Mouse (Mus musculus): ENCODE data around the gene En1. TPM values are rescaled to one million over a fixed set of nuclear protein-coding genes. Genes with fewer than 3 reads are reported as not detected.

The En1 gene
- not detected in 2 replicates for polyA plus RNA-seq (2015; fragmentation: Nextera tagmentation; extraction: Ambion mirVana)

DNA sequence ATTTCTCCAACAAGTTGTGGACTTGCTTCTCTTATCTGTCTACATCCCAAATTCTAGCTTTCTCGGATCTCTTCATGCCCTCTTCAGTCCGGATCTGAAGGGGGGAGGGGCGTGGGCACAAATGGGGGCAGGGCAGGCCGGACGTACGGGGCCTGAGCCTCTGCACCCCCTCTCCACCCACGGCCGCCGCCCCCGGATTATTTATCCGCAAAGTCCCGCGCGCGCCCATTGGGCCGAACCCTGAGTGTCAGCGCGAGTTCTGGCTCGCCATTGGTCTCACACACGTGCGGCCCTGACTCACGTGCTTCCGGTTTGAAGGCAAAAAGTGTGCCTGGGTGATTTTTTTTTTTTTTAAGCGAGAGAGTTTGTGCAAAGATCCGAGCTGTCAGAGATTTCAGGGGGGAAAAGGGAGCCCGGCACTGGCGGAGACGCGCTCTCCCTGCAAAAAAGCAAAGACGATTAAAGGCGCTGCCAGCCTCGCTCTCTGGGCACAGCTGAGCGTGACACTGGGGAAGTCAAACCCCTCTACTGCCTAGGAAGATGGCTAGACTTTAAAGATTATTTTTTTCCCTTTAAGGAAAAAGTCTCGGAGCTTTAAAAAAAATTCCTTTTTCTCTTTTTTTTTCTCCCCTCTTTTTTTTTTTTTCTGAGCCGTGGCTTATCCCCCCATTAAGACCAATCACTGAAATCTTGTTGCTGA, at the start of gene En1:
En1 (plus strand) TSS at position 388 of the 700 bp plus-strand sequence.
- peak within 1 kb of the TSS; percentile 36 for H3K4me3 ChIP-seq (replicated peaks)
- no peak within 1 kb of the TSS for H3K27ac ChIP-seq
- DNase-seq: no peak
- ATAC-seq (ENCODE audit: low read depth): no peak
- no peak within 1 kb of the TSS for H3K9ac ChIP-seq
- H3K4me1 ChIP-seq (replicated peaks): peaks cover 7% of the 10 kb centered on the region; the same call in 1 of the 2 replicates
- peak within 1 kb of the TSS; percentile 57 for H3K4me2 ChIP-seq
- no peaks in the 10 kb centered on the region for H3K9me3 ChIP-seq (replicated peaks)
- peaks cover 100% of the 10 kb centered on the region for H3K27me3 ChIP-seq
- no peaks in the 10 kb centered on the region for H3K36me3 ChIP-seq
- 1% methylated on average over 35 of the region's 35 CpGs for WGBS (ENCODE audit: insufficient replicate concordance)

DNA sequence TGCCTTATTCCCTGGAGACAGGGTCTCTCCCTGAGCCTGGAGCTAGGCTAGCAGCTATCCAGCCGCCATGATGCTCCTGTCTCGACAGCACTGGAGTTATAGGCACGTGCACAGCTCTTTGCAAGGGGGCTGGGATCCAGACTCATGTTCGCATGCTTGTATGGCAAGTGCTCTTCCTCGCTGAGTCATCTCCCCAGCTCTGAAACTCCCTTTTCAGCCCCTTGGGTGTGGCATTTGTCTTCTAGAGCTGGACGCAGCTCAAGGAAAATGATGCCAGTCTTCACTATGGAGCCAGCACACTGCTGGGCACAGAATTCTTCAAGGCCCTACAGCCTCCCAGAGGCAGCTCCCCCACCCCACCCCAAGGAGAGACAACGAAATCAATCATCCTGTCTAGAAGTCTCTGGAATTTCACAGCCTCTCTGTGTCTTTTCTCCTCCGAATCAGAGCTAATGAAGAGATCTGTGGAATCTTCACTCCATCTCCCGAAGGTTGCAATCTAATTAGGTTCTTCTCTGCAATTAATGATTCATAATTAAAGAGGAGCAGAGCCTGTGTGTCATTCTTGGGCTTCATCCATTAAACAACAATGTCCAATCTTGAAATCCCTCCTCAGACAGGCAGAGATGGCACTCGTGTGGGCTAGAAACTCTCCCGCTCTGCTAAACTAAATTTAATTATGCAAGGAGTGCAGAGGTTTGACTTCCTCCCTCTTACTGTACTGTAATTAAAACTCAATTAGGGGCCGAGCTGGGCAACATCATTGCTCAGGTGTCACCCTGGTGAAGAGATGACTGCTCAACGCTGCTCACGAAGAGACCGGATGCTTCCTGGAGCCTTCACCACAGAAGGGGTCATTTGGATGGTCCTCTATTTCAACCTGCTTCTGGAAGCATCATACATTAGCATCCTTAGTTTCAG, 45.0 kb upstream of the En1 start:
- Histone ChIP-seq H3K9me3 (replicated peaks) (no peaks in the 10 kb centered on the region), H3K27me3 (no peaks in the 10 kb centered on the region), H3K4me3 (replicated peaks) (no peak overlapping the region), H3K4me1 (replicated peaks) (no peaks in the 10 kb centered on the region), H3K27ac (no peak overlapping the region), H3K4me2 (no peak overlapping the region), H3K9ac (no peak overlapping the region), H3K36me3 (no peaks in the 10 kb centered on the region)
- 65% methylated on average over 15 of the region's 15 CpGs for WGBS (ENCODE audit: insufficient replicate concordance)
- ATAC-seq (ENCODE audit: low read depth) (no peak), DNase-seq (no peak)

DNA sequence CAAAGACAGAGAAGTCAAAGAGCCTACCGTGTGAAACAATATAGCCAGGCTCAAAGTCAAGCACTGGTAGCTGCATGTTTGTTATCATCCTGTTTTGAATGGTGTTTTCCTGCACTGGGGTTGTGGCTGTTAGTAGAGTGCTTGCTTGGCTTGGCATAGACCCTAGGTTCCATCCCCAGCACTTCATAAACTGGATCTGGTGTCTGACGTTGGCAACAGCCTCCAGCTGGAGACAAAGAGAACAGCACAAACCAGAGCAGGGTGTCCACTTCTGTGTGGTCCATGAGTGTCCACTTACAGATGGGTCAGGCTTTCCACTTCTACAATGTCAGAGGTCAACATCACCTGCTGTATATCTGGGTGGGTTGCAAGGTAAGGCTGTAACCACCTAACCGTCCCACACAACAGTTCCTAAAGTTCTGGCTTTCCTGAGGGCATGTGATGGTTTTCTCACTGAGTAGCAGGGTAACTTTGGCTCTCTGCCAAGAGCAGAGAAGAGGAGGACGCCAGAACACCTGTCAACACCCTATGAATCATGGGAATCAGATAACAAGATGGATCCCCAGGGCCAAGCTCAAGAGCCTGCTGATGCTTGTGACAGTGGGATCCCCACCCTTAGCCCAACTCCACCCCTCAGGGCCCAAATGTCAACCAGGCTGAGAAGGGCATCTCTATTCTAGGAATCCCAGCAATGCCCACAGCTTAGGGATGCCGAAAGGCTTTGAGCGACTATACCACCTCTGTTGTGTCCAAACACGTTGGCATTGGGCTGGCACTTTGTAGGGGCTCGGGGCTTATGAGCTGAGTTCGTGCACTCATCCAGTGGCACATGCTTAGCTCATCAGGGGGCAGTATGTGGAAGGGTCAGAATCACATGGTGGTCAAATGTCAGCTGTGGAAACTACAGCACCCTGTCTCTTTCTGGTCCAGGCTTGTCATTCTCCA, 43.6 kb upstream of the En1 start:
- Histone ChIP-seq H3K4me3 (replicated peaks) (no peak overlapping the region), H3K36me3 (no peaks in the 10 kb centered on the region), H3K9ac (no peak overlapping the region), H3K4me1 (replicated peaks) (no peaks in the 10 kb centered on the region), H3K27ac (no peak overlapping the region), H3K27me3 (no peaks in the 10 kb centered on the region), H3K4me2 (no peak overlapping the region), H3K9me3 (replicated peaks) (no peaks in the 10 kb centered on the region)
- no peak for DNase-seq
- 56% methylated on average over 9 of the region's 9 CpGs for WGBS (ENCODE audit: insufficient replicate concordance)
- no peak for ATAC-seq (ENCODE audit: low read depth)

DNA sequence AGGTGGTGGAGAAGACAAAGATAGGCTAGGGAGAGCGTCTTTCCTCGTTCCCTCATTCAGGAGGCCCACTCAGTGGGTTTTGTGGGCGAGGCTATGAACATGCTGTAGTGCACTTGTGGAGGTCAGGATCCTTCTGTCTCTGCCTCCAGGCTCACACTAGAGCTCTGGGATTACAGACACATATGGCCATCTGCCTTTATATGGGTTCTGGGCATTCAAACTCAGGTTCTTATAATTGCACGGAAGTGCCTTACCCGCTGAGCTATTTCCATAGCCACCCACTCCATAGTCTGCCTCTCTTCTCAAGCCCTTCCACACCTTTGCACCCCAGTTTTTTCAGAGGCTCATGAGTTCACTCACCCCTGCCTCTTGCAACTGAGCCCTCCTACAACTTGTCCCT, 42.3 kb upstream of the En1 start:
- no peak overlapping the region for H3K27ac ChIP-seq
- 72% methylated on average over 5 of the region's 5 CpGs for WGBS (ENCODE audit: insufficient replicate concordance)

DNA sequence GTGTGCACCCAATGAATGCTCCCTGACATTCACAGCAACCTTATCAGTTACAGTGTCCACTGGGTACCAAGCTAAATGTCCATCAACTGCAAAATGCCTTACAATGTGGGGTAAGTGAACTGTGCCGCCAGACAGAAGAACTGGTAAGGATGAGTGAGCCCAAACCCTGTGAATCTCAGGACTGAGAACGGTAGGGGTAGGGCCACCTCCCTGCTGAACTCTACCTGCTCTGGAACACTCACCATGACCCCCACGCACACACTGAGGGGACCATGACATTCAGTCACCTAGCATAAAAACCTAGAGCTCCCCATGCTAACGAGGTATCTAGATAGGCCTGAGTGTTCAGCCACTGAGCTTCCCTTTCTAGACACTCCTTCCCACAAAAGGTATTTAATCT, 20.9 kb upstream of the En1 start:
- Histone ChIP-seq H3K9ac (no peak overlapping the region), H3K9me3 (replicated peaks) (no peaks in the 10 kb centered on the region), H3K36me3 (no peaks in the 10 kb centered on the region), H3K4me3 (replicated peaks) (no peak overlapping the region), H3K4me1 (replicated peaks) (no peaks in the 10 kb centered on the region), H3K27ac (no peak overlapping the region), H3K4me2 (no peak overlapping the region), H3K27me3 (peaks cover 11% of the 10 kb centered on the region; the same call in 1 of the 2 replicates)
- 41% methylated on average over 4 of the region's 4 CpGs for WGBS (ENCODE audit: insufficient replicate concordance)
- DNase-seq: no peak
- ATAC-seq (ENCODE audit: low read depth): no peak

More for the DNA sequence above, 42.3 kb upstream of the En1 start:
- Histone ChIP-seq H3K9ac (no peak overlapping the region), H3K9me3 (replicated peaks) (no peaks in the 10 kb centered on the region), H3K36me3 (no peaks in the 10 kb centered on the region), H3K4me1 (replicated peaks) (no peaks in the 10 kb centered on the region), H3K4me3 (replicated peaks) (no peak overlapping the region), H3K27me3 (no peaks in the 10 kb centered on the region), H3K4me2 (no peak overlapping the region)
- DNase-seq (no peak), ATAC-seq (ENCODE audit: low read depth) (no peak)

DNA sequence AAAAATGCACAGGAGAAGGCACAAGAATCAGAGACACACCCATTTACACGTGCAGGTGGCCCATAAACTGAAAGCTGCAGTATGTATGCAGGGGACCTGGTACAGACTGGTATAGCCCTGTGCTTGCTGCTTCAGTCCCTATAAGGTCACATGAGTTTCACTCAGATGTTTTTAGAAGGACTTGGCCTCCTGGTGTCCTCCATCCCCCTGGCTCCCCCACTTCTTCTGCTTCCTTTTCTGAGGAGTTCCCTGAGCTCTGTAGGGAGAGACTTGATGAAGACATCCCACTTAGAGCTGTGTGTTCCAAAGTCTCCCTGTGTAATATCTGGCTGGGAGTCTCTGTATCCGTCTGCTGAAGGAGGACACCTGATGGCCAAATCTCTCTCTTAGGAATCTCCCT, 16.7 kb upstream of the En1 start:
- H3K4me1 ChIP-seq (replicated peaks): no peaks in the 10 kb centered on the region
- no peak overlapping the region for H3K4me3 ChIP-seq (replicated peaks)
- no peak overlapping the region for H3K27ac ChIP-seq
- H3K27me3 ChIP-seq: peaks cover 16% of the 10 kb centered on the region
- 15% methylated on average over 2 of the region's 2 CpGs for WGBS (ENCODE audit: insufficient replicate concordance)
- no peak overlapping the region for H3K9ac ChIP-seq
- no peak for ATAC-seq (ENCODE audit: low read depth)
- no peaks in the 10 kb centered on the region for H3K36me3 ChIP-seq
- no peak overlapping the region for H3K4me2 ChIP-seq
- DNase-seq: no peak
- H3K9me3 ChIP-seq (replicated peaks): no peaks in the 10 kb centered on the region

DNA sequence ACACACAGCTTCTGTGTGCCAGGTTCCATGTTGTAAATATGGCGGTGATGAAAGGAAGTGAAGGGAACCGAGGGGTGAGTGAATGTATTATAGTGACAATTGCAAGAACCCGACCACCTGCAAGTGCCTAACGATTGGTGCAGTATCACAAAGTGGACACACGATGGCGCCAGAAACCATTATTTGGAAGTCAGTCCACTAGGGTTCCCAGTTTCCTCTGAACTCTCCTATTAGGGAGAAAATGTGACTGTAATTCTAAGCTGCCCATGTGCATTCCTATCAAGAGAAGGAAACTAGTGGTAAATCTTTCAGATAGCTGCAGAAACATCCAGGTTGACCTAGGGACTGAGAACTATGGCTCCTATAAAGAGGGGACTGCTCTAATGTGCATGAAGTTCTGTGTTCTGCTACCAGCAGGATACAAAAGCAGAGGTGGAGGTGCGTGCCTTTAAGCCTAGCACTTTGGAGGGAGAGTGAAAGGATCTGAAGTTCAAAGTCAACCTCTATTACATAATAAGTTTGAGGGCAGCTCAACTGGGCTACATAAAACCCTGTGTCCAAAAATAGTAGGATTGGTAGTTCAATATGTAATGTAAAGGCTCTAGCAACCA, 15.6 kb upstream of the En1 start:
- Histone ChIP-seq H3K27ac (no peak overlapping the region), H3K4me2 (no peak overlapping the region), H3K9ac (no peak overlapping the region), H3K4me1 (replicated peaks) (no peaks in the 10 kb centered on the region), H3K9me3 (replicated peaks) (no peaks in the 10 kb centered on the region), H3K4me3 (replicated peaks) (no peak overlapping the region), H3K36me3 (no peaks in the 10 kb centered on the region), H3K27me3 (peaks cover 27% of the 10 kb centered on the region)
- 10% methylated on average over 7 of the region's 7 CpGs for WGBS (ENCODE audit: insufficient replicate concordance)
- DNase-seq: no peak
- ATAC-seq (ENCODE audit: low read depth): no peak

DNA sequence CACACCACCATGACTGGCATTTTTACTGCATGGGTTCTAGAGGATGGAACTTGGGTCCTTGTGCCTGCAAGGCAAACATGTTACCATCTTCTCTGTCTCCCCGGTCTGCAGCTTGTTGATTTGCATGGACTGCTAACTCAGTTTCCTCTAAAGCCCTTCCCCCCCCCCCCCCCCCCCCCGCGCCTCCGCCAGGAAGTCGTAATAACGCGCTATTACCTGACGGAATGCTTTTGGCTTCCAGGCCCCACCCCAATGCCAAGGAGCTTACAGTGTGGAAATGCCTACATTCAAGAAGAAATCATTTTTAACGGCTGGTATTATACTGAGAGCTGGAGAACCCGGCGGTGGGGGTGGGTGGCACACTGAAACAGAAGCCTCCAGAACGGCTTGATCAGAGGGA, 14.8 kb upstream of the En1 start:
- Histone ChIP-seq H3K27me3 (peaks cover 34% of the 10 kb centered on the region), H3K4me1 (replicated peaks) (no peaks in the 10 kb centered on the region), H3K36me3 (no peaks in the 10 kb centered on the region), H3K9ac (no peak overlapping the region), H3K27ac (no peak overlapping the region), H3K4me2 (no peak overlapping the region), H3K4me3 (replicated peaks) (no peak overlapping the region), H3K9me3 (replicated peaks) (no peaks in the 10 kb centered on the region)
- WGBS (ENCODE audit: insufficient replicate concordance): 55% methylated on average over 10 of the region's 12 CpGs
- ATAC-seq (ENCODE audit: low read depth): no peak
- DNase-seq: no peak

DNA sequence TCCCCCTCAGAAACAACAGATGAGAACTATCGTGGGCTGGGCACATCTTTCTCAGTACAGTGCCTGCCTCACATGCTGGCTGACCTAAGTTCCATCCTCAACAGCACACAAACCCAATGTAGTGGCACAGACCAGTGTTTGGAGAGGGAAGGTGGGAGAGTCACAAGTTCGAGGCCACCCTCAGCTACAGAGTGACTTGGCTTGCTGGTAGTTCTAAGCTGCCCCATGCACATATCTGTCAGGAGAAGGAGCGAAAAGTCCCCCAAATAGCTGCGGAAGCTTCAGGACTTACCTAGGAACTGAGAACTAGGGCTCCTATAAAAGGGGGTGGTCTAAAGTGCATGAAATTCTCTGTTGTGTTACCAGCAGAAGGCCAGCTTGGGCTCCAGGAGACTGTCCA, 14.3 kb upstream of the En1 start:
- Histone ChIP-seq H3K9ac (no peak overlapping the region), H3K9me3 (replicated peaks) (no peaks in the 10 kb centered on the region), H3K4me3 (replicated peaks) (no peak overlapping the region), H3K36me3 (no peaks in the 10 kb centered on the region), H3K4me1 (replicated peaks) (no peaks in the 10 kb centered on the region), H3K27ac (no peak overlapping the region), H3K27me3 (peaks cover 39% of the 10 kb centered on the region), H3K4me2 (no peak overlapping the region)
- WGBS (ENCODE audit: insufficient replicate concordance): 49% methylated on average over 4 of the region's 4 CpGs
- DNase-seq (no peak), ATAC-seq (ENCODE audit: low read depth) (no peak)

DNA sequence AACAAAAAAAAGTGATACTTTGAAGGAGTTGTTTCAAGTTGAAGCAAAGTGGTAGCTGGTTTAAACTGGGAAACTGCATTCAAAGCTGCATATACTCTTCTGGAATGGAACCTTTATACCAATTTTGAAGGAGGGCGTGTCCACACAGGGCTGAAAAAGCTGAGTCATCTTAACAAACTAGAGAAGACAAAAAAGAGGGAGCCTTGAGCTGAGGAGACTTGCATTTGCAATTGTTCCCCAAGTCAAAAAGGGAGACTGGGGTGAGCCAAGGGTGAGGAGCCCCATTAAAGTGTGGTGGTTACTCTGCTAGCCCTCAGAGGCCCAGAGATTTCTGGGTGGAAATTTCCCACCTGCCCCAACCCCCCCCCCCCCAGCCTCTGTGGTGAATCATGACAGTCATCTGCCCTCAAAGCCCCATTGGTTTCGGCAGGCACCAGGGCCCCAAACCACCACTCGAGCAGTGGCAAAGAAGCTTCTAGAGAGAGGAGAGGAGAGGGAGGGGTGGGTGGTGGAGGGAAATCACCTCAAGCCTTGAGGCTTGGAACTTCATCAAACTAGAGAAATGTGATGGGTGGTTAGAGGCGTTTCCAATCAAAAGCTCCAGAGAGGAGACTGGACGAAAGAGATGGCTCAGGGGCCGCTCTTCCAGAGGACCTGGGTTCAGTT, 13.7 kb upstream of the En1 start:
- H3K4me1 ChIP-seq (replicated peaks): no peaks in the 10 kb centered on the region
- H3K27ac ChIP-seq: no peak overlapping the region
- no peaks in the 10 kb centered on the region for H3K9me3 ChIP-seq (replicated peaks)
- H3K27me3 ChIP-seq: peaks cover 39% of the 10 kb centered on the region
- H3K9ac ChIP-seq: no peak overlapping the region
- no peak overlapping the region for H3K4me2 ChIP-seq
- DNase-seq: no peak
- H3K36me3 ChIP-seq: no peaks in the 10 kb centered on the region
- ATAC-seq (ENCODE audit: low read depth): no peak
- WGBS (ENCODE audit: insufficient replicate concordance): 34% methylated on average over 6 of the region's 6 CpGs
- no peak overlapping the region for H3K4me3 ChIP-seq (replicated peaks)
